Mouse (Mus musculus): ENCODE measurements at regions not wholly inside any gene's neighbourhood (a gene's known extent, or its start where the extent isn't known, plus 50 kb on each side); places are given as distances from the start of the nearest gene placed in this dataset.
"Not testable (repeated sequence)": the region's sequence is repeated elsewhere in the genome, so short reads cannot be mapped to it uniquely, and the experiment has no call there.

- H3K36me3 ChIP-seq (ENCODE audit: control insufficient read depth, insufficient read depth, low read length, poor library complexity, severe bottlenecking); H3K4me3 ChIP-seq (ENCODE audit: low read depth, low read length); H3K27me3 ChIP-seq (ENCODE audit: control insufficient read depth, insufficient read depth, low read length, poor library complexity, severe bottlenecking); H3K9ac ChIP-seq (ENCODE audit: low read depth, poor library complexity, severe bottlenecking); H3K4me1 ChIP-seq (ENCODE audit: control insufficient read depth, insufficient read depth, low read length); H3K9me3 ChIP-seq (replicated peaks; ENCODE audit: control insufficient read depth, insufficient read depth, low read length, poor library complexity, severe bottlenecking); H3K27ac ChIP-seq (ENCODE audit: insufficient read depth, low read length): not testable (repeated sequence)
Observed at GRCm38 (mm10) chr12:119102106-119102505, 135.9 kb upstream of the Abcb5 start.

GRCm38 (mm10) chr12:119099736-119100135, 133.5 kb upstream of the Abcb5 start:
- H3K9ac ChIP-seq (ENCODE audit: low read depth, poor library complexity, severe bottlenecking) = no peak overlapping the region
- no peak overlapping the region for H3K27ac ChIP-seq (ENCODE audit: insufficient read depth, low read length)
- TF ChIP-seq EP300 (IDR thresholded peaks at IDR 0.05; ENCODE audit: insufficient read depth, low read depth, low read length) (no peak), CTCF (IDR thresholded peaks at IDR 0.05; ENCODE audit: low read depth, low read length) (no peak), POLR2A (IDR thresholded peaks at IDR 0.05; ENCODE audit: insufficient read depth, low read length) (no peak)
- H3K27me3 ChIP-seq (ENCODE audit: control insufficient read depth, insufficient read depth, low read length, poor library complexity, severe bottlenecking) = no peaks in the 10 kb centered on the region
- H3K4me3 ChIP-seq (ENCODE audit: low read depth, low read length) = no peak overlapping the region
- no peaks in the 10 kb centered on the region for H3K4me1 ChIP-seq (ENCODE audit: control insufficient read depth, insufficient read depth, low read length)
- H3K36me3 ChIP-seq (ENCODE audit: control insufficient read depth, insufficient read depth, low read length, poor library complexity, severe bottlenecking) = no peaks in the 10 kb centered on the region
- no peaks in the 10 kb centered on the region for H3K9me3 ChIP-seq (replicated peaks; ENCODE audit: control insufficient read depth, insufficient read depth, low read length, poor library complexity, severe bottlenecking)

GRCm38 (mm10) chr12:119097814-119098213, 131.6 kb upstream of the Abcb5 start:
- no peaks in the 10 kb centered on the region for H3K4me1 ChIP-seq (ENCODE audit: control insufficient read depth, insufficient read depth, low read length)
- no peak overlapping the region for H3K4me3 ChIP-seq (ENCODE audit: low read depth, low read length)
- TF ChIP-seq EP300 (IDR thresholded peaks at IDR 0.05; ENCODE audit: insufficient read depth, low read depth, low read length) = no peak
- no peak for TF ChIP-seq POLR2A (IDR thresholded peaks at IDR 0.05; ENCODE audit: insufficient read depth, low read length)
- no peak for TF ChIP-seq CTCF (IDR thresholded peaks at IDR 0.05; ENCODE audit: low read depth, low read length)
- H3K9ac ChIP-seq (ENCODE audit: low read depth, poor library complexity, severe bottlenecking) = no peak overlapping the region
- H3K27me3 ChIP-seq (ENCODE audit: control insufficient read depth, insufficient read depth, low read length, poor library complexity, severe bottlenecking) = no peaks in the 10 kb centered on the region
- H3K9me3 ChIP-seq (replicated peaks; ENCODE audit: control insufficient read depth, insufficient read depth, low read length, poor library complexity, severe bottlenecking) = no peaks in the 10 kb centered on the region
- no peaks in the 10 kb centered on the region for H3K36me3 ChIP-seq (ENCODE audit: control insufficient read depth, insufficient read depth, low read length, poor library complexity, severe bottlenecking)
- no peak overlapping the region for H3K27ac ChIP-seq (ENCODE audit: insufficient read depth, low read length)

DNA sequence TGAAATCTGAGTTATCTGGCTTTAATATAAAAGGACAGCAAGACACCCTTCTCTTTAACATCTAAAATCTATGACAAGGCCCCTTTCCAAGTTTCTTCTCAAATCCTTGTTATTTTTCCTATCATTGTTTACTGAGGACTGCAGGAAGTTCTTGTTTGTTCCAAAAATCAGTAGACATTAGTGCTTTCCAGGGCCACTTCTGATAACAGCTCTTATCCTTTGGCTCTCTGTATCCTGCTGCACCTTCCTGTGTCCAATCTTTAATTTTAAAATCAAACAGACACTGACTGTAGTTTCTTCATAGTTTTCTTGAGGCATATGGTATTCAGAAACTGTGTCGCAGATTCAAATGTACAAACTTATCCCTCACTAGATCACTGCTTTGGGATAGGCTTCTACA, 128.1 kb upstream of the Abcb5 start:
- TF ChIP-seq EP300 (IDR thresholded peaks at IDR 0.05; ENCODE audit: insufficient read depth, low read depth, low read length) (no peak), CTCF (IDR thresholded peaks at IDR 0.05; ENCODE audit: low read depth, low read length) (no peak), POLR2A (IDR thresholded peaks at IDR 0.05; ENCODE audit: insufficient read depth, low read length) (no peak)
- H3K4me1 ChIP-seq (ENCODE audit: control insufficient read depth, insufficient read depth, low read length) = no peaks in the 10 kb centered on the region

GRCm38 (mm10) chr12:119093402-119093801, 127.2 kb upstream of the Abcb5 start:
- no peaks in the 10 kb centered on the region for H3K27me3 ChIP-seq (ENCODE audit: control insufficient read depth, insufficient read depth, low read length, poor library complexity, severe bottlenecking)
- no peak overlapping the region for H3K4me3 ChIP-seq (ENCODE audit: low read depth, low read length)
- H3K9ac ChIP-seq (ENCODE audit: low read depth, poor library complexity, severe bottlenecking) = no peak overlapping the region
- no peak overlapping the region for H3K27ac ChIP-seq (ENCODE audit: insufficient read depth, low read length)
- no peaks in the 10 kb centered on the region for H3K4me1 ChIP-seq (ENCODE audit: control insufficient read depth, insufficient read depth, low read length)
- H3K36me3 ChIP-seq (ENCODE audit: control insufficient read depth, insufficient read depth, low read length, poor library complexity, severe bottlenecking) = no peaks in the 10 kb centered on the region
- TF ChIP-seq POLR2A (IDR thresholded peaks at IDR 0.05; ENCODE audit: insufficient read depth, low read length) (no peak), CTCF (IDR thresholded peaks at IDR 0.05; ENCODE audit: low read depth, low read length) (no peak), EP300 (IDR thresholded peaks at IDR 0.05; ENCODE audit: insufficient read depth, low read depth, low read length) (no peak)
- H3K9me3 ChIP-seq (replicated peaks; ENCODE audit: control insufficient read depth, insufficient read depth, low read length, poor library complexity, severe bottlenecking) = no peaks in the 10 kb centered on the region

More for the DNA sequence above, 128.1 kb upstream of the Abcb5 start:
- no peak overlapping the region for H3K4me3 ChIP-seq (ENCODE audit: low read depth, low read length)
- no peak overlapping the region for H3K9ac ChIP-seq (ENCODE audit: low read depth, poor library complexity, severe bottlenecking)
- H3K36me3 ChIP-seq (ENCODE audit: control insufficient read depth, insufficient read depth, low read length, poor library complexity, severe bottlenecking) = no peaks in the 10 kb centered on the region
- no peaks in the 10 kb centered on the region for H3K9me3 ChIP-seq (replicated peaks; ENCODE audit: control insufficient read depth, insufficient read depth, low read length, poor library complexity, severe bottlenecking)
- H3K27me3 ChIP-seq (ENCODE audit: control insufficient read depth, insufficient read depth, low read length, poor library complexity, severe bottlenecking) = no peaks in the 10 kb centered on the region
- no peak overlapping the region for H3K27ac ChIP-seq (ENCODE audit: insufficient read depth, low read length)

DNA sequence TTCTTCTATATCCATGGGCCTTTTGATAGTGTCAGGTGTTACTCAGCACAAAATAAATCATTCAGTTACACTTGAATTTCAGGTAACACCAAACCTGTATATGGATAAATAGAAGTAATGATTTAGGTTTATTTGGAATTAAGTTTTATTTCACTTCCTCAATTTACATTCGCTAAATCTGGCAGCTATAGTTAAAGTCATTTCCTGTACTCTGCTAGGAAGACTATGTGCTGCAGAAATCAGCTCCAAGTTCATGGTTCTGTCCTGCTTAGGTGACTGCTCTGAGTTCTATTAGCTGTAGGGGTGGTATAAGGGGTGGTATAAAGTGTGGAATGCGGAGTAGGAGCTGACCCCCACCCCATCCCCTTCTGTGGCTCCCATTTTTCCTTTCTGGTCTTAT, 123.1 kb upstream of the Abcb5 start:
- no peak overlapping the region for H3K9ac ChIP-seq (ENCODE audit: low read depth, poor library complexity, severe bottlenecking)
- H3K27ac ChIP-seq (ENCODE audit: insufficient read depth, low read length) = no peak overlapping the region
- no peaks in the 10 kb centered on the region for H3K36me3 ChIP-seq (ENCODE audit: control insufficient read depth, insufficient read depth, low read length, poor library complexity, severe bottlenecking)
- no peak for TF ChIP-seq CTCF (IDR thresholded peaks at IDR 0.05; ENCODE audit: low read depth, low read length)
- TF ChIP-seq EP300 (IDR thresholded peaks at IDR 0.05; ENCODE audit: insufficient read depth, low read depth, low read length) = no peak
- TF ChIP-seq POLR2A (IDR thresholded peaks at IDR 0.05; ENCODE audit: insufficient read depth, low read length) = no peak
- H3K27me3 ChIP-seq (ENCODE audit: control insufficient read depth, insufficient read depth, low read length, poor library complexity, severe bottlenecking) = no peaks in the 10 kb centered on the region
- no peaks in the 10 kb centered on the region for H3K9me3 ChIP-seq (replicated peaks; ENCODE audit: control insufficient read depth, insufficient read depth, low read length, poor library complexity, severe bottlenecking)
- H3K4me1 ChIP-seq (ENCODE audit: control insufficient read depth, insufficient read depth, low read length) = no peaks in the 10 kb centered on the region
- H3K4me3 ChIP-seq (ENCODE audit: low read depth, low read length) = no peak overlapping the region

All from ES-Bruce4 (cell line).